Mouse (Mus musculus) midbrain, embryonic 11.5 days (tissue): ENCODE measurements around the gene Aars2. TPM values are rescaled to one million over a fixed set of nuclear protein-coding genes. Genes with fewer than 3 reads are reported as not detected.

ENCODE experiments used
- ATAC-seq: fragments of 200-750 bp; cut with Nextera tagmentation; 2 replicates; pipeline ENCODE4 v1.8.0; 2017; ENCODE audit warnings: moderate TSS enrichment, moderate library complexity; ENCODE audit not compliant: low FRiP score
- DNase-seq: peaks from one replicate; pipeline ENCODE4 v3.0.0; 2015; ENCODE audit warnings: low spot score; ENCODE audit errors: missing footprints
- H3K27ac ChIP-seq: fragments of 300-500 bp; sonication (generic); 2 replicates; pipeline ENCODE4 v1.5.1; 2014; ENCODE audit warnings: low read depth, low read length
- H3K27me3 ChIP-seq: fragments of 300-500 bp; sonication (generic); 2 replicates; pipeline ENCODE4 v1.6.1; 2014; ENCODE audit warnings: mild to moderate bottlenecking, low read length, moderate library complexity, mixed read lengths; ENCODE audit not compliant: control insufficient read depth, insufficient read depth
- H3K36me3 ChIP-seq: fragments of 300-500 bp; sonication (generic); 2 replicates; pipeline ENCODE4 v1.6.1; 2014; ENCODE audit warnings: mild to moderate bottlenecking, low read length, moderate library complexity, mixed read lengths; ENCODE audit not compliant: control insufficient read depth, insufficient read depth
- H3K4me1 ChIP-seq: fragments of 300-500 bp; sonication (generic); 2 replicates; pipeline ENCODE4 v1.6.1; 2014; ENCODE audit warnings: low read length; ENCODE audit not compliant: control insufficient read depth, insufficient read depth
- H3K4me2 ChIP-seq: fragments of 300-500 bp; sonication (generic); 2 replicates; pipeline ENCODE4 v1.6.1; 2014; ENCODE audit warnings: mild to moderate bottlenecking, moderate library complexity
- H3K4me3 ChIP-seq: fragments of 300-500 bp; sonication (generic); 2 replicates; pipeline ENCODE4 v1.5.1; 2014; ENCODE audit warnings: low read depth, low read length
- H3K9ac ChIP-seq: fragments of 300-500 bp; sonication (generic); 2 replicates; pipeline ENCODE4 v1.6.1; 2014; ENCODE audit warnings: low read length
- H3K9me3 ChIP-seq: fragments of 300-500 bp; sonication (generic); 2 replicates; pipeline ENCODE4 v1.6.1; 2016; ENCODE audit warnings: low read length; ENCODE audit not compliant: control insufficient read depth
- WGBS: fragments of 180-500 bp; shearing (Covaris S2); extraction: QIAGEN DNeasy Blood & Tissue Kit; methylation state at CpG from one replicate; pipeline ENCODE4 v1.1.7; 2014; 5-methylcytosine and 5-hydroxymethylcytosine counted together
- polyA plus RNA-seq: library from polyadenylated mRNA; unstranded; fragments of >200 nt; fragmentation: Nextera tagmentation; extraction: Ambion mirVana; gene quantifications from 2 replicates; pipeline ENCODE4 v1.2.1, GENCODE M21; 2014

Gene Aars2
- 13.5 and 18.1 TPM in 2 replicates for polyA plus RNA-seq

GRCm38 (mm10) chr17:45506700-45507189 is at the start of gene Aars2:
TSS of gene Aars2 (plus strand) at chr17:45506841.
- Histone ChIP-seq H3K4me1 (peaks cover 6% of the 10 kb centered on the region; the same call in 1 of the 2 replicates), H3K27me3 (no peaks in the 10 kb centered on the region), H3K4me2 (peak within 1 kb of the TSS; percentile 27), H3K36me3 (peaks cover 2% of the 10 kb centered on the region), H3K27ac (peak within 1 kb of the TSS; percentile 66), H3K4me3 (peak within 1 kb of the TSS; percentile 73), H3K9me3 (no peaks in the 10 kb centered on the region), H3K9ac (peak within 1 kb of the TSS; percentile 86)
- DNase-seq (peak; percentile 100), ATAC-seq (peak; percentile 94)
- WGBS: 1% methylated on average over 42 of the region's 42 CpGs

GRCm38 (mm10) chr17:45457487-45457886 is 49.2 kb upstream of the Aars2 start:
- H3K9ac ChIP-seq: no peak overlapping the region
- H3K4me1 ChIP-seq: peaks cover 10% of the 10 kb centered on the region
- DNase-seq: no peak
- no peaks in the 10 kb centered on the region for H3K36me3 ChIP-seq
- H3K9me3 ChIP-seq: no peaks in the 10 kb centered on the region
- no peak overlapping the region for H3K27ac ChIP-seq
- no peak overlapping the region for H3K4me2 ChIP-seq
- H3K4me3 ChIP-seq: no peak overlapping the region
- no peak for ATAC-seq
- H3K27me3 ChIP-seq: no peaks in the 10 kb centered on the region
- 91% methylated on average over 5 of the region's 5 CpGs for WGBS

- ATAC-seq (no peak), DNase-seq (no peak)
- Histone ChIP-seq H3K27ac (no peak overlapping the region), H3K27me3 (no peaks in the 10 kb centered on the region), H3K4me3 (no peak overlapping the region), H3K36me3 (no peaks in the 10 kb centered on the region), H3K4me2 (no peak overlapping the region), H3K9me3 (no peaks in the 10 kb centered on the region), H3K9ac (no peak overlapping the region), H3K4me1 (peaks cover 10% of the 10 kb centered on the region)
- WGBS: 82% methylated on average over 4 of the region's 4 CpGs
Observed at GRCm38 (mm10) chr17:45458516-45458915, 48.1 kb upstream of the Aars2 start.

- 87% methylated on average over 6 of the region's 8 CpGs for WGBS
- DNase-seq (no peak), ATAC-seq (no peak)
Observed at GRCm38 (mm10) chr17:45459062-45459461, 47.6 kb upstream of the Aars2 start.

GRCm38 (mm10) chr17:45462506-45462905 is 44.1 kb upstream of the Aars2 start:
- Histone ChIP-seq H3K27ac (no peak overlapping the region), H3K27me3 (no peaks in the 10 kb centered on the region), H3K36me3 (no peaks in the 10 kb centered on the region), H3K4me3 (no peak overlapping the region), H3K4me2 (no peak overlapping the region), H3K4me1 (no peaks in the 10 kb centered on the region), H3K9me3 (no peaks in the 10 kb centered on the region), H3K9ac (no peak overlapping the region)
- no peak for ATAC-seq
- 94% methylated on average over 4 of the region's 4 CpGs for WGBS
- no peak for DNase-seq

More at GRCm38 (mm10) chr17:45459062-45459461, 47.6 kb upstream of the Aars2 start:
- Histone ChIP-seq H3K4me1 (peaks cover 10% of the 10 kb centered on the region), H3K27ac (no peak overlapping the region), H3K9ac (no peak overlapping the region), H3K27me3 (no peaks in the 10 kb centered on the region), H3K4me2 (no peak overlapping the region), H3K4me3 (no peak overlapping the region), H3K9me3 (no peaks in the 10 kb centered on the region), H3K36me3 (no peaks in the 10 kb centered on the region)

GRCm38 (mm10) chr17:45464255-45464654 is 42.4 kb upstream of the Aars2 start:
- H3K4me3 ChIP-seq: no peak overlapping the region
- ATAC-seq (no peak), DNase-seq (no peak)
- H3K4me2 ChIP-seq: no peak overlapping the region
- H3K9ac ChIP-seq: no peak overlapping the region
- no peaks in the 10 kb centered on the region for H3K4me1 ChIP-seq
- H3K27ac ChIP-seq: no peak overlapping the region
- 86% methylated on average over 9 of the region's 9 CpGs for WGBS
- H3K9me3 ChIP-seq: no peaks in the 10 kb centered on the region
- H3K27me3 ChIP-seq: no peaks in the 10 kb centered on the region
- no peaks in the 10 kb centered on the region for H3K36me3 ChIP-seq

- Histone ChIP-seq H3K9me3 (no peaks in the 10 kb centered on the region), H3K36me3 (no peaks in the 10 kb centered on the region), H3K9ac (no peak overlapping the region), H3K4me3 (no peak overlapping the region), H3K27ac (no peak overlapping the region), H3K4me1 (no peaks in the 10 kb centered on the region), H3K4me2 (no peak overlapping the region), H3K27me3 (no peaks in the 10 kb centered on the region)
- 55% methylated on average over 2 of the region's 2 CpGs for WGBS
- DNase-seq: no peak
- ATAC-seq: no peak
Observed at GRCm38 (mm10) chr17:45466701-45467100, 39.9 kb upstream of the Aars2 start.

- Histone ChIP-seq H3K36me3 (no peaks in the 10 kb centered on the region), H3K27me3 (no peaks in the 10 kb centered on the region), H3K4me3 (no peak overlapping the region), H3K27ac (no peak overlapping the region), H3K4me1 (no peaks in the 10 kb centered on the region), H3K9ac (no peak overlapping the region), H3K4me2 (no peak overlapping the region), H3K9me3 (no peaks in the 10 kb centered on the region)
- ATAC-seq (no peak), DNase-seq (no peak)
- WGBS: 82% methylated on average over 5 of the region's 5 CpGs
Observed at GRCm38 (mm10) chr17:45468302-45468701, 38.3 kb upstream of the Aars2 start.

GRCm38 (mm10) chr17:45470726-45471125 is 35.9 kb upstream of the Aars2 start:
- Histone ChIP-seq H3K4me2 (no peak overlapping the region), H3K9ac (no peak overlapping the region), H3K4me3 (no peak overlapping the region), H3K36me3 (no peaks in the 10 kb centered on the region), H3K9me3 (no peaks in the 10 kb centered on the region), H3K27me3 (peaks cover 4% of the 10 kb centered on the region; the same call in 1 of the 2 replicates), H3K27ac (no peak overlapping the region), H3K4me1 (peaks cover 4% of the 10 kb centered on the region; the same call in 1 of the 2 replicates)
- DNase-seq: no peak
- WGBS: 88% methylated on average over 7 of the region's 7 CpGs
- ATAC-seq: no peak
